Mouse (Mus musculus): ENCODE results near the gene Vsig10l. TPM values are rescaled to one million over a fixed set of nuclear protein-coding genes. Genes with fewer than 3 reads are reported as not detected.

The Vsig10l gene
- 1.9 and 5.7 TPM in 2 replicates for polyA plus RNA-seq (2011; ENCODE audit: insufficient read depth, insufficient read length, low replicate concordance, missing spikeins)

DNA sequence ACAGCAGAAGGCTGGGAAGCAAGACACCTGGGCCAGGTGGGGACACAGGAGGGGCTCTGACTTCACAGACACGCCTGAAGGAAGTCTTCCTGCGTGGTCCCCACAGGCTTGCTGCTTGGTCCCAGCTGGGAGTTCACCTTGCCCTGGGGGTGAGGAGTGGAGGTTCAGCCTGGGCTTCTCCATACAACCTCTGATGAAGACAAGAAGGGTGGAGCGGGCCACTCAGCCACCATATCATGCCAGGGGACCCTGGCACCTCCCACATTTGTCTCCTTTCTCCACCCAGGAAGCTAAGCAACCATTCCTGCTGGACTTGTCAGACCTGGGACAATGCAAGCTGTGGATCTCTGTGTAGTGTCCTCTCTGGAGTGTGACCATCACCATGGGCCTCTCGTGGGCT lies at the start of gene Vsig10l:
Gene Vsig10l (plus strand): TSS at position 301 of the 400 bp plus-strand sequence.
- peaks cover 2% of the 10 kb centered on the region for H3K4me1 ChIP-seq (ENCODE audit: control insufficient read depth, insufficient read depth, low read length)
- WGBS, result 62% methylated on average over 4 of the region's 4 CpGs
- no peak within 1 kb of the TSS for H3K4me3 ChIP-seq (replicated peaks; ENCODE audit: control insufficient read depth, low read depth, low read length)
- no peak within 1 kb of the TSS for H3K27ac ChIP-seq (ENCODE audit: control insufficient read depth, insufficient read depth, low read depth, low read length, poor library complexity)
- TF ChIP-seq POLR2A (IDR thresholded peaks at IDR 0.05; ENCODE audit: borderline replicate concordance, control insufficient read depth, low read depth, low read length), result no peak
- no peak for TF ChIP-seq CTCF (IDR thresholded peaks at IDR 0.05; ENCODE audit: control insufficient read depth, insufficient read depth, low read length)

DNA sequence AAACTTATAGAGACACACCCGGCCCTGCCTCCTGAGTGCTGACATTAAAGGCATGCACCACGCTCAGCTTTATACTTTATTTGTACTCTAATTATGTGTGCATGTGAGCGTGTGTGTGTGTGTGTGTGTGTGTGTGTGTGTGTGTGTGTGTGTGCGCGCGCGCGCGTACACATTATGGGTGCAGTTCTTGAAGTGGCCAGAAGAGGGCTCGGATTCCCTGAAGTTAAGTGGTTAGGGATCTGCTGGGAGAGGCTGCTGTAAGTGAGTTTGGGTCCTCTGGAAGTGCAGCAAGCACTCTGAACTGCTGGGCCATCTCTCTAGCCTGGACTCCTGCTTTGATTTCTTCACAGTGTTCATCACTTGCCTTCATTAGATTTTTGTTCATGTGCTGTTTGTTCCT lies 45.7 kb upstream of the Vsig10l start:
- WGBS, result 88% methylated on average over 10 of the region's 10 CpGs
- TF ChIP-seq CTCF (IDR thresholded peaks at IDR 0.05; ENCODE audit: control insufficient read depth, insufficient read depth, low read length), result no peak
- TF ChIP-seq POLR2A (IDR thresholded peaks at IDR 0.05; ENCODE audit: borderline replicate concordance, control insufficient read depth, low read depth, low read length), result no peak
- Histone ChIP-seq H3K4me1 (ENCODE audit: control insufficient read depth, insufficient read depth, low read length) (no peaks in the 10 kb centered on the region; the same call in 1 of the 2 replicates), H3K4me3 (replicated peaks; ENCODE audit: control insufficient read depth, low read depth, low read length) (no peak overlapping the region), H3K27ac (ENCODE audit: control insufficient read depth, insufficient read depth, low read depth, low read length, poor library complexity) (no peak overlapping the region)

DNA sequence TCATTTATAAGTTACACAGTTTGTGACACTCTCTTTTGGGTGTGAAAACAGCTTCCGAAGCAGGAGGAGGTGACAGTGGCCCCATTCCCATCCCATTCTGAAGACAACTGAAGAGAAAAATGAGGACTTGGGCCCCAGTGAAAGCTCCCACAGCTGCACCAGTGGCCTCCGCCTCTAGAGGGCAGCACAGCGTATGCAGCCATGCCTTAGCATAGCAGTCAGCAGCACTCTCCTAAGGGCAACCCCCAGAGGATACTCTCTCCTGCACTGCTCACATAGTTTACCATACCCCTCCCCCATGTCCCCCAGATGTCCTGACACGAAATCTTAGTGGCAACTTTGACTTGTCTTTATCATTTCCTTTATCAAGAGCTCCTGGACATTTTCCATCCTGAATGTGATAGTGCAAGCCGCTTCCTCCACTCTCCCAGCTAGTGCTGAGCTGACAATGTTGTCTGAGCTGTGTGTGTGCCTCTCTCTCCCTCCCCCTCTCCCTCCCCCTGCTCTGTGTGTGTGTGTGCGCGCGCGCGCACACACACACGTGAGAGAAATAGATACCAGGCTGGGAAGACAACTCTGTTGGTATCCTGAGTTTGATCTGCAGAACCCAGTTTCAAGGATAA lies 39.8 kb upstream of the Vsig10l start:
- Histone ChIP-seq H3K4me3 (replicated peaks; ENCODE audit: control insufficient read depth, low read depth, low read length) (no peak overlapping the region), H3K4me1 (ENCODE audit: control insufficient read depth, insufficient read depth, low read length) (no peaks in the 10 kb centered on the region; the same call in 1 of the 2 replicates), H3K27ac (ENCODE audit: control insufficient read depth, insufficient read depth, low read depth, low read length, poor library complexity) (no peak overlapping the region)
- 22% methylated on average over 11 of the region's 11 CpGs for WGBS
- peak; percentile 96 for TF ChIP-seq CTCF (IDR thresholded peaks at IDR 0.05; ENCODE audit: control insufficient read depth, insufficient read depth, low read length)
- TF ChIP-seq POLR2A (IDR thresholded peaks at IDR 0.05; ENCODE audit: borderline replicate concordance, control insufficient read depth, low read depth, low read length), result no peak

DNA sequence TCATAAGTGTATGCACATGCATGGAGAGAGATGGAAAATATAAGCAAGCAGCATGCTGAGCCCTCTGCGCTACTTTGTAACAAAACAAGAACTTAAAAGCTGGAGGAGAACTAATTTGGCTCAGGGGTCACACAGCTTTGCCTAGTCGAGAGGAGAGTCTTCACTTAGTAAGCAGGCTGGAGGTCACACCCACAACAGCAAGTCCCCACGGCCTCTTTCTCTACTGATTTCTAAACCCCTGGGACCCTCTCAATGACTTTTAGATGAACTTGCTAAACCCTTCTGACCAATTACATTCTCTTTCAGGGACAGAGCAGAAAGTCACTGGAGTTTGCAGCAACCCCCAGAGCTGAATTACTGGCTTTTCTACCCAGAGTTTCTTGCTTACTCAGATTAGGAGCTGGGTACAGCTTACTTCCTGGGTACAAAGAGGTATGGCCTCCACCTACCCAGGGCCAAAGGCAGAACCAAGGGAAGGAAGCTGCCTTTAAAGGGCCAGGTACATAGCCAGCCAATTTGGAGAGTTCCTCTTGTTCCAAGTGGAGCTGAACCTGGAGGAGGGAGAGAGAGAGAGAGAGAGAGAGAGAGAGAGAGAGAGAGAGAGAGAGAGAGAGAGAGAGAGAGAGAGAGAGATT lies 38.8 kb upstream of the Vsig10l start:
- Histone ChIP-seq H3K4me3 (replicated peaks; ENCODE audit: control insufficient read depth, low read depth, low read length) (no peak overlapping the region), H3K27ac (ENCODE audit: control insufficient read depth, insufficient read depth, low read depth, low read length, poor library complexity) (no peak overlapping the region), H3K4me1 (ENCODE audit: control insufficient read depth, insufficient read depth, low read length) (no peaks in the 10 kb centered on the region; the same call in 1 of the 2 replicates)
- whole genome bisulfite sequencing, result 41% methylated on average over 3 of the region's 3 CpGs
- TF ChIP-seq POLR2A (IDR thresholded peaks at IDR 0.05; ENCODE audit: borderline replicate concordance, control insufficient read depth, low read depth, low read length) (no peak), CTCF (IDR thresholded peaks at IDR 0.05; ENCODE audit: control insufficient read depth, insufficient read depth, low read length) (no peak)

DNA sequence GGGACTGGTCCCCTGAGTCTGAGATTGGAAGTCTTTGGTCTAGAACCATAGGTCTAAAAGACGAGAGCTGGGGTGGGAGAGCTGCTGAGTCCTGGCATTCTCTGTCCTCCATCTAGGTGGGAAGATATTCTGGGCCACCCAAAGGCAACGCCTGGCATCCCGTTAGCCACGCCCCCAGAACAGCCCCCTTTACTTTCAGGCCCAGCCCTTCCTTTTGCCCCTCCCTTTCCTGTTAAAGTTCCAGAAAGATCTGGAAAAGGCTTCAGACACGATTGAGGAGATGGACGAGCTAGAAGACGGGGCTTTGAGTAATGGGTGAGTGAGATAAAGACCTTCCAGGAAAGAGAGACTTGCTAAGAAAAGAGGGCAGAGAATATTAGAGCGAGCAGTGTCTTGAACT lies 35.5 kb upstream of the Vsig10l start, which contains the start of gene Lim2:
Gene Lim2 (plus strand): TSS at position 265 of the 400 bp plus-strand sequence.
- Histone ChIP-seq H3K4me1 (ENCODE audit: control insufficient read depth, insufficient read depth, low read length) (no peaks in the 10 kb centered on the region; the same call in 1 of the 2 replicates), H3K27ac (ENCODE audit: control insufficient read depth, insufficient read depth, low read depth, low read length, poor library complexity) (no peak within 1 kb of the TSS), H3K4me3 (replicated peaks; ENCODE audit: control insufficient read depth, low read depth, low read length) (no peak within 1 kb of the TSS)
- 60% methylated on average over 8 of the region's 8 CpGs for WGBS
- TF ChIP-seq CTCF (IDR thresholded peaks at IDR 0.05; ENCODE audit: control insufficient read depth, insufficient read depth, low read length), result no peak
- no peak for TF ChIP-seq POLR2A (IDR thresholded peaks at IDR 0.05; ENCODE audit: borderline replicate concordance, control insufficient read depth, low read depth, low read length)

DNA sequence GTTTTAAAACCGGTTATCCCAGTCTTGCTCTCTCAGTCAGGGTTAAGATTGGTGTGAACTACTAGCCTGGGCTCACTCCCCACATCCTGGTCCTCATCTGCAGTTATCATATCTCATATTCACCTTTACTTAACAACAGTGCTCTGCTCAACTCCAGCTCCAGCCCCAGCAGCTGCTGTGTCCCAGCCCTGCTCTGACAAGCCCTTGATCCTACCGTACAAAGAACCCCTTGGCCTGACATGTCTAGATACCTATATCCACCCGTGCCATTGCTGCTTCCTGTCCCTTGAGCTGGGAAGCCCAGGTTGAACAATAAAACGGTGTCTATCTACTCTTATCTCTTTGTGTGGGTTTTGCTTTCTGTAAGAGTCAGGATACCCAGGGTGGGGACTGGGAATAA lies 33.5 kb upstream of the Vsig10l start:
- no peak overlapping the region for H3K27ac ChIP-seq (ENCODE audit: control insufficient read depth, insufficient read depth, low read depth, low read length, poor library complexity)
- TF ChIP-seq POLR2A (IDR thresholded peaks at IDR 0.05; ENCODE audit: borderline replicate concordance, control insufficient read depth, low read depth, low read length) (no peak), CTCF (IDR thresholded peaks at IDR 0.05; ENCODE audit: control insufficient read depth, insufficient read depth, low read length) (no peak)
- 52% methylated on average over 4 of the region's 4 CpGs for WGBS
- H3K4me1 ChIP-seq (ENCODE audit: control insufficient read depth, insufficient read depth, low read length), result no peaks in the 10 kb centered on the region
- no peak overlapping the region for H3K4me3 ChIP-seq (replicated peaks; ENCODE audit: control insufficient read depth, low read depth, low read length)

DNA sequence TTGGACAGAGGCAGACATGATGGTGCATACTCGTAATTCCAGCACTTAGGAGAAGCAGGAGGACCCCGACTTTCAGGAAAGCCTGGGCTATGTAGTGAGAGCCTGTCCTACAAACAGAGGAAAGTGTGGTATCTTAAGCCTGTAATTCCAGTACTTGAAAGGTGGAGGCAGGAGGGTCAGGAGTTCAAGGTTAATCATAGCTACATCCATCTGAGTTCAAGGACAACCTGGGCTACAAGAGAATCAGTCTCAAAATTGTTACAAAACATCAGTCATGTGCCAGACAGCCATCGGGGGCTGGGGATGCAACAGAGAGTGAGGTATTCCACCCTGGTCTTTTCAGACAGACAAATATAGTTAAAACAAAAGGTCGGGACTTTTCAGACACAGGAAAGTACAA lies 30.1 kb upstream of the Vsig10l start:
- 68% methylated on average over 4 of the region's 4 CpGs for WGBS
- peaks cover 3% of the 10 kb centered on the region; the same call in 1 of the 2 replicates for H3K4me1 ChIP-seq (ENCODE audit: control insufficient read depth, insufficient read depth, low read length)
- TF ChIP-seq POLR2A (IDR thresholded peaks at IDR 0.05; ENCODE audit: borderline replicate concordance, control insufficient read depth, low read depth, low read length) (no peak), CTCF (IDR thresholded peaks at IDR 0.05; ENCODE audit: control insufficient read depth, insufficient read depth, low read length) (no peak)
- H3K27ac ChIP-seq (ENCODE audit: control insufficient read depth, insufficient read depth, low read depth, low read length, poor library complexity), result no peak overlapping the region
- H3K4me3 ChIP-seq (replicated peaks; ENCODE audit: control insufficient read depth, low read depth, low read length), result no peak overlapping the region

DNA sequence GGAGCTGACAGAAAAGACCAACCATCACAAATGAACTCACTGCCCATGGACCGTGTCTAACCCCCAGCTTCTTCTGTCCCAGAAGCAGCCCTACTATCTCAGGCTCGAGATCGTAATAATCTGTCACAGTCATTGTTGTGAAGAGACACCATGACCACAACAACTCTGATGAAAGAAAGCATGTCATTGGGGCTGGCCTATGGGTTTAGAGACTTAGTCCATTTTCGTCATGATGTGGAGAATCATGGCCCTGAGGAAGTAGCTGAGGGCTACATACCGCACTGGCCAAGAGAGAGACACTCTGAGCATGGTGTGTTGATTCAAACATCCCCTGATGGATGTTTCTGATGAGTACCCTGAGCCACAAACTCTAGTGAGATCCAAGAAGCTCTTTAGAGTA lies 28.3 kb upstream of the Vsig10l start:
- TF ChIP-seq CTCF (IDR thresholded peaks at IDR 0.05; ENCODE audit: control insufficient read depth, insufficient read depth, low read length) (no peak), POLR2A (IDR thresholded peaks at IDR 0.05; ENCODE audit: borderline replicate concordance, control insufficient read depth, low read depth, low read length) (no peak)
- 74% methylated on average over 5 of the region's 5 CpGs for WGBS

More for the DNA sequence above, 28.3 kb upstream of the Vsig10l start:
- peaks cover 5% of the 10 kb centered on the region; the same call in 1 of the 2 replicates for H3K4me1 ChIP-seq (ENCODE audit: control insufficient read depth, insufficient read depth, low read length)
- H3K4me3 ChIP-seq (replicated peaks; ENCODE audit: control insufficient read depth, low read depth, low read length), result no peak overlapping the region
- no peak overlapping the region for H3K27ac ChIP-seq (ENCODE audit: control insufficient read depth, insufficient read depth, low read depth, low read length, poor library complexity)
